Mouse (Mus musculus): ENCODE measurements around the gene Gss. TPM values are rescaled to one million over a fixed set of nuclear protein-coding genes. Genes with fewer than 3 reads are reported as not detected.

Gss gene
- total RNA-seq, 2 experiments from 2014 or later = 54.2 to 74.3 TPM

GRCm38 (mm10) chr2:155517455-155518423 lies 74.9 kb downstream of the Gss start, which contains the start of the genes Acss2 and Ggt7:
Gene Acss2, plus strand, starts transcription at chr2:155517948.
Gene Ggt7, minus strand, starts transcription at chr2:155518237.
- DNase-seq = peak; percentile 99 to 100

DNA sequence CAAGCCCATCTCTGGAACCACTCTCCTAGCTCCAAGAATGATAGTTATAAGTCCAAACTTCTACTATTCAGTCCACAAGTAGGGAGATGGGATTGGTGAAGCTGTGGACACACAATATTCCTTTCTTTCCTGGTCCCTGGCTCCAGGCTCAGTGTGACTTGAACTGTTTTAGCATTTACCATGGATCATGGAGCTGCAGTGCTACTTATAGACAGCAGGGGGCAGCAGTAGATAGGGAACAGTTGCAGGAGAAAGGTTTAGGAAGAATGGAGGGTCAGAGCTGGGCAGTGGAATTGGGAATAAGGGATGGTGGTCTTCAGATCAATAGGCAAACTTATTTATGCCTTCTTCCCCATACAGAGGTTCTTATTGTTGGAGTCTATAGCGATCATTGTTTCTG lies 76.7 kb downstream of the Gss start:
- peak; percentile 68 to 74 for DNase-seq

DNA sequence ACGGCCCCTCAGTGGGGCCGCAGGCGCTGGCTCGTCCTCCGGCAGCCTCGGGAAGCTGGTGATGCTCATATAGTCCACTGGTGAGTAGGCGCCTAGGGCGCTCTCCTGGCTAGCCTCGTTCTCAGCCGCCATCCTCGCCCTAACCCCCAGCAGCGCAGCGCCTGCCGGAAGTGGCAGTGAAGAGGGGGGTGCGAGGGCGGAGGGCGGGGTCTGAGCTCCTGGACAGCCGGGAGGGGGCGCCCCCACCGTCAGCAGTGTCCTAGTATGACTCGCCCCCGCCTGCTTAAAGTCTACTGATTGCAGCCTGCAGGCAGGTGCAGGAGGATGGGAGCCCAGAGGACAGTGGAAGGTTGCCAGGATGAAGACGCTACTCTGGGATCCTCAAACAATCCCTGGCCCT lies 77.9 kb downstream of the Gss start:
- DNase-seq = peak; percentile 74 to 84

DNA sequence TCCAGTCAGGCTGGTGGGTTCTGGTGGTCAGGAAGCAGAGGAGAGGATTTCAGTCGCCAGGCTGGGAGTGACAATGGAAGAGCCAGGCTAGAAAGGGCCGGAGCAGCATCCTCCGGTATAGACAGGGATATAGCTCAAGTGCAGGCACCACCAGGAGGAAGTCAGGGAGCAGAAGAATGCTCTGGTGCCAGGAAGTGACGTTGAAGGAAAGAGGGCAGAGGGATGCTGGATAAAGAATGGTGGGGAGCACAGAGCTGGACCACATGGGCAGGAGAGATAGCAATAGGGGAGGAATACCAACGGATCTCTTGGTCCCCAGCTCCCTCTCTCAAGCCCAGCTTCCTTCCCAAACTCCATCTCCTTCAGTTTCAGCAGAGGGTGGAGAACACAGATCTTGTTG lies 79.1 kb downstream of the Gss start:
- no peak for DNase-seq

Small RNA genes lying within 50 kb of the gene (microRNA-seq; reads per million reads assigned to microRNA genes)
- gene Mir499 = 11.9 reads per million, percentile 28 among the genes with 10 or more reads in this experiment

Other genes starting within 250 kb of the Gss start
- 10 to 100 TPM; 34.4 to 40.9 TPM for gene Pigu, start 235.4 kb downstream of the Gss start, total RNA-seq (2021)
- gene Trp53inp2, start 211.8 kb downstream of the Gss start, total RNA-seq (2021) = 100 to 1,000 TPM; 283 to 299 TPM
- 10 to 100 TPM; 40.1 to 41.2 TPM for gene Ncoa6, start 118.9 kb downstream of the Gss start, total RNA-seq (2021)
- gene Acss2, start 74.9 kb downstream of the Gss start, total RNA-seq (2021) = 100 to 1,000 TPM in 1 of 2 experiments, 10 to 100 TPM in 1; 80.9 to 128 TPM
- gene Ggt7, start 74.6 kb downstream of the Gss start, total RNA-seq (2021) = 1 to 10 TPM; 2.3 to 5.1 TPM
- gene Myh7b, start 18.4 kb upstream of the Gss start, total RNA-seq (2021) = under 1 TPM; 0.03 to 0.07 TPM
- 100 to 1,000 TPM; 130 to 146 TPM for gene Trpc4ap, start 99.6 kb upstream of the Gss start, total RNA-seq (2021)
- 10 to 100 TPM; 42.3 to 46.9 TPM for gene Edem2, start 136.7 kb upstream of the Gss start, total RNA-seq (2021)
- not detected for gene Gm17581, start 143.1 kb upstream of the Gss start, total RNA-seq (2021)
- gene Procr, start 158.3 kb upstream of the Gss start, total RNA-seq (2021) = 10 to 100 TPM; 27.0 to 72.3 TPM
- gene Mmp24, start 182.5 kb upstream of the Gss start, total RNA-seq (2021) = 1 to 10 TPM; 1.4 to 1.7 TPM
- 100 to 1,000 TPM; 185 to 198 TPM for gene BC029722, start 226.6 kb upstream of the Gss start, total RNA-seq (2021)
- gene Eif6, start 234.1 kb upstream of the Gss start, total RNA-seq (2021) = 100 to 1,000 TPM; 158 to 163 TPM
- gene Fam83c, start 242.0 kb upstream of the Gss start, total RNA-seq (2021) = not detected

All from adrenal gland, postnatal 36 days (tissue).